Mouse (Mus musculus): ENCODE measurements around the gene Hcfc2.
A peak's percentile ranks its signal among the peaks of the same experiment; 100 is the strongest.

The Hcfc2 gene

GRCm38 (mm10) chr10:82741876-82742275, 45.9 kb downstream of the Hcfc2 start:
- DNase-seq, result no peak

DNA sequence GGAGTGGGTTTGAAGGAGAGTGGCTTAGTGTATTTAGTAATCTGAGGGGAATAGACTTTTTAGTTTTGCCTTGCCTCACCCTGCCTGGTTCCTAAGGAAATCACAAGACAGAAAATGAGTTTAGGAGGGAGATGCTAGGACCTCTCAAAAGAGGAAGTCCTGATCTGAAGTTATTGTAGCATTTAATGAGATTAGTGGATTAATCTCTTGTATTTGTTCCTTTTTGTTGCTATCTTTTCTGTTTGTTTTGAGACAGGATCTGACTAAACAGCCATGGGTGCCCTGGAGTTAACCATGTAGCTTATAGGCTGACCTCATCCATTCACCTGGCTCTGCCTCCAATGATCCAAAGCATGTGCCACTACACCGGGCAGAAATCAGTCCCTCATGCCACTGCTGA, 46.6 kb downstream of the Hcfc2 start:
- no peak for DNase-seq

DNA sequence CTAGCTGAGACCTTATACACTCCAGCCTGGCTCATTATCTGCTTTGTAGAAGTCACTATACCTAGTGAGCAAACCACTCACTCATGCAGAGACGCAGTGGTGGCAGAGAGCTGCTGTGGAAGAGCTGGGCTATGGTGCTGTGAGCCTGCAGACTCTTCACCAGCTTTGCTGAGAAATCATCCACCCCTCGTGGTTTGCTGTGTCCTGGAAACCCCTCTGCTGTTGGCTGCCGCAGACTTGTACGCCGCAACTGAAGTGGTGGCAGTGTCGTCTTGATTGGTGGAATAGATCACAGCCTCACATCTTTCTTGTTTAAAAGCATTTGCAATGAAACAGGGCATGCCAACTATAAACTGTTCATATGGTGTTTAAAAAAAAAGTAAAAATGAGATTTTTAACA, 48.3 kb downstream of the Hcfc2 start:
- no peak for DNase-seq

GRCm38 (mm10) chr10:82745301-82745700, 49.3 kb downstream of the Hcfc2 start:
- DNase-seq, result no peak

DNA sequence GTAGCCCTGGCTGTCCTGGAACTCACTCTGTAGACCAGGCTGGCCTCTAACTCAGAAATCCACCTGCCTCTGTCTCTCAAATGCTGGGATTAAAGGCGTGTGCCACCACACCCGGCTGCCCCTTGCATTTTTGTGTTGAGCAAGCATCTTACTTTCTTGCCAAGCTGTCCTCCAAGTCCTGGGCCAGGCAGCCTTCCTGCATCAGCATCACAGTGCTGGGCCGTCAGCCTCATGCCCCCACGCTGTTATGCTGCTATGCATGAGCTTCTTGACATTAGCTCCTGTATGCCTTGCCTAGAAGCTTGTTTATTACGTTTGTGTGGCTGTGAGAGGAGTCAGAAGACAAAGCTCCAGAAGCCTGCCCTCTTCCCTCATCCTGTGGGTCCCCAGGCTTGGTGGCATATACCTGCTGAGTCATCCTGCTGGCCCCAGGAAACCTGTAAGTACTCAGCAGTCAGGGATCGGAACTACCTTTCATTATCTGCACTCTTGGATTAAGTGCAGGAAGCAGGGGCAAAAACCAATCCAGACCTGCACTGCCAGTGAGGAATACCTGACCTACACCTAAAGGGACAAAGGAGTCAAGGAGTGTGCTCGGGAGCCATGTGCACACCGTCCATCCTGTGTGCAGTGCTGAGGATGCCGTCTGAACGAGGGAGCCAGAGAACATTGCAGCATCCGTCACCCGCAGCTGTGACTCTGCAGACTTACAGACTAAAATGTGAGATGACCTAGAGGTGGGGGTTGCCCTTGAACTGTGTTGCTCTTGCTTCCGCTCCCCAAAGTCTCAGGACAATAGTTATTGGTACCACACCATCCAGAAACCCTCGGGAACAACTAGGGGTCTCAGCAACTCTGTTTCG, 51.3 kb downstream of the Hcfc2 start:
- no peak for DNase-seq

- DNase-seq, result no peak
These were observed 54.8 kb downstream of the Hcfc2 start for GRCm38 (mm10) chr10:82750778-82751177.

GRCm38 (mm10) chr10:82752921-82753320, 57.0 kb downstream of the Hcfc2 start:
- DNase-seq, result no peak

DNA sequence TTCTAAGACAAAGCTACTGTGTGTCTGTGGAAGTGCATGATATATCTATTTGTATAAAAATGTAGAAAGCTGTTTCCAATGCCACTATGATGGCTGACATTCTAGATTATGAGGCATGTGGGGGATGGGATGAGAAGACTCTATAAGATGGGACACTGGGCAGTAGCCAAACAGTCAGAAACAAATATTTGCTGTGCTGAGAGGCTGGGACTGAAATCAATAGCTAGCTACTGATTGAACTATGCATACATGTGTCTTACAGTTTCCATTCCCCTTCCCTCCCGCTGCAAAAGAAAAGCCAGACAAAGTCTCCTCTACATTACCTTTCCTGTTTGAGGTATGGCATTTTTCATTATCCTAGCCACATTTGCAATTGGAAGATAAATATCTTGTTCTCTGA, 58.7 kb downstream of the Hcfc2 start:
- DNase-seq, result no peak

DNA sequence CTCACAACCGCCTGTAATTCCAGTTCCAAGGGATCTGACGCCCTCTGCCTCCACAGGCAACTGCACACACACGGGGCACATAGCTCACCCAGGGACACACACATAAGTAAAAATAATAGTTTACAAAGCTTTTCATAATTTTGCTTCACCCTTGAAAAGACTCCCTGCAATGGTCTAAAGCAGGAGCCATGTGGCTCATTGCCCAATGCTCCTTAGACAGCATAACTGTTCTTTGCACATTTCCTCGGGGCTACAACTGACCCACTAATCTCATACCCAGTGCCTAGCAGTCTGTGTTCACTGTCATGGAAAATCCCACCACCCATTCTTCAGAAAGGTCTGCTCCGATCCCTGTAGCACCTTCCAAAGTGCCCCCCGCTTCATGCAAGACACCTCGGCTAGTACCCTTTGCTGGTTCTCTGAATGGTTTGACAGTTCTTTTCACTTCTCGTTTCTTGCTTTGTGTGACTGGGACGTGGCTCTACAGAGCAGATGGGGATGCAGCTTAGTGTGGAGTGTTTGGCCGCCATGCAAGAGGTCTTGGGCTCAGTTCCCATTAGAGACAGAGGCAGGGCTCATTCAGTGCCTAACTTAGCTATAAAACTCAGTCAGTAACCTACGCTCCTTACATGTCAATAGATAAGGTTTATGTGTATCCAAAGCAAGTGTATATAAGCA, 59.4 kb downstream of the Hcfc2 start:
- DNase-seq, result no peak

- no peak for DNase-seq
These were observed 60.5 kb downstream of the Hcfc2 start for GRCm38 (mm10) chr10:82756466-82756865.

GRCm38 (mm10) chr10:82757341-82757740, 61.4 kb downstream of the Hcfc2 start:
- DNase-seq, result peak; percentile 20

GRCm38 (mm10) chr10:82758368-82758767, 62.4 kb downstream of the Hcfc2 start:
- DNase-seq, result no peak

- no peak for DNase-seq
These were observed 62.9 kb downstream of the Hcfc2 start for GRCm38 (mm10) chr10:82758878-82759277.

DNA sequence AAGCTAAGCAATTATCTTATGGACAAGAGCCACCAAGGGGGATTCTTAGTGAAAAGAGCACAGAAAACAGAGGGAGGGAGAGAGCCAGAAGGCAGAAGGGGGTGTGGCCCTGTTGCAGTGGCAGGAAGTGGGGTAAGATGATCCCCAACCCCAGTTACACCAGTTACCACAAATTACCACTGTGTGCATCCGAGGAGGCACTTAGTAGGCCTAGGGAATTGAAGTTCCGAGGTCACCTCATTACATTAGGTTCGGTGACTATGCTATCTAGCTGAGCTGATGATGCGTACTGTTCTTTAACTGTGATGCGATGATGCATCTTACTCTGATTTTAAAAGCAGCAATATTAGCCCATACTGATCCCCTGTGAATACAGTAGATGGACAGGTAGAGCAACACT, 63.7 kb downstream of the Hcfc2 start:
- no peak for DNase-seq

DNA sequence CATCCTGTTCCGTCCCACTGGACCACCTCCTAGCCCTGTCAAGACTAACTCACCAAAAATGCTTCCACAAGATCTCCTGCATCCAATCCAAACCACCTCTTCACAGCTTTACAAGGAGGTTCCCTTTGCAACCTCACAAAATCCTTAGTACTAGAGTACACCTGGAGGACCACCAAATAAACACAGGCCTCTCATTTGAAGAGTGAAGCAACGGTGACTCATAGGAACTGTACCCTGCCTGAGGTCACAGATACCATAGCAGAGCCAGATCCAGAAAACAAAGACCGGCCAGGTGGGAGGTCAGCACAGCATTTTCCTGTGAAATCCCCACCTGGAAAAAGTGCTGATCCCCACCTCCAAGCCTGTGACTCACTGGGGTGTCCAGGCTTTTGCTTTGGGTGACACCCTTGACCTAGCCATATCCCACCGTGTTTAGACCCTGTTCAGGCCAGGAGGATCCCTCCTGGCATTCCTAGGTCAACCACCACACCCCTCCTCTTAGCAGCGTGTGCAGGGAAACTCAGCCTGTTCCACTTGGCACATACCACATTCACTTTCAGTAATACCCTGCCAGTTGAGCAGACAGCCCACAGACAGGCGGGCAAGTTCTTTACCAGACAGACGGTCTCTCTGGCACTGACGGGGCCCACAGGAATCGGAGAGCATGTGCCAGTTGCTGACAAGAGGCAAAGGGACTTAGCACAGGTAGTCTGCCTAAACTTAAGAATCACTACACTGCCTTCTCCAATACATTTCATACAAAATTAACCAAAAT, 65.3 kb downstream of the Hcfc2 start:
- no peak for DNase-seq

GRCm38 (mm10) chr10:82762756-82763681, 67.1 kb downstream of the Hcfc2 start:
- peak; percentile 52 for DNase-seq

DNA sequence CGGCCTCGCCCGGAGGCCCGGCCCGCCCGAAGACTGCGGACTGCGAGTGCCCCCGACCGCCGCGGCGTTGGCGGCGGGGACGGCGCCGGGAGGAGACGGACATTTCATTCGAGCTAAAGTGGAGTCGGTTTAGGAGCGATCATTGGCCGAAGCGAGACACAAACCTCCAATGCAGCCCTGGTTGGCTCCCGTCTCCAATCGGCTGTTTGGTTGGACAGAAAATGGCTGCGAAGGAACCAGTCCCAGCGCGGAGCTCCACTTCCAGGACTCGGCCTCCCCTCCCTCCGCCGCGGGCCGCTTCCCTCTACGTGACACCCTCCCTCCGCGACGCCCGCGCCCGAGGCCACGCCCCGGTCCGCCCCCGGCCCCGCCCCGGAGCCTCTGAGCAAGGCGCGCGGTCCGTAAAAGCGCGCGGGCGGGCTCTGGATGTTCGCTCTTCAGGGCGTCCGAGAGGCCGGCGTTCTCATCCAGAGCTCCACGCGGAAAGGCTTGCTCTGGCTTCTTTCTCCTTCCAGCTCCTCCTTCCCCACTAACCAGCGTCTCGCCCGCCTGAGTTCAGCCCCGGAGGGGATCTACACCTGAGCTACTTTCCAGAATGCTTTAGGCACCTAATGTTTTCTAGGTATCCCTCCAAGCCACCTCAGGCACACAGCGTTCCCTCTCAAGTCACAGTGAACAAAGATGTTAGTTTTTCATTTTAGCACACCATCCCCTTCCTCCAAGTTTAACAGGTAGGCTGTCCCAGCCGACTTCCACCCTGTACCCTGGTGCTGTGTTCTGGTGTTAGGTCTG, 68.1 kb downstream of the Hcfc2 start, which contains the start of gene Nfyb:
Gene Nfyb, minus strand, starts transcription at position 305 of the 792 bp plus-strand sequence.
- peak; percentile 99 for DNase-seq

- peak; percentile 28 for DNase-seq
These were observed 72.9 kb downstream of the Hcfc2 start for GRCm38 (mm10) chr10:82768901-82769300.

DNA sequence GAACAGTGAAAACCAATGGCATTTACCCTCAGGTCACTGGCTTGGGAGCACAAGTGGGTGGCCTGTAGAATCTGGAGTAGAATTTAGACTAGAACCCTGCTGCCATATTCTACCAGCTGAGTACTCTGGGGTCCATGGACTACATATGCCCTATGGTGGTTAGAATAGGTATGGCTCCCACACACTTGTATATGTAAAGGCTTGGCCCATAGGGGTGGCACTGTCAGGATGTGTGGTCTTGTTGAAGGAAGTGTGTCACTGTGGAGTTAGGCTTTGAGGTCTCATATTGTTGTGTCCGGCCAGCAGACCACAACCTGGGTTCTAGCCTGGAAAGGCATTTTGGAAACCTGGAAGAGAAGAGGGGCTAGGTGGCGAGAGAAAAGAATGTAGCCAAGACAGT, 74.8 kb downstream of the Hcfc2 start:
- no peak for DNase-seq

GRCm38 (mm10) chr10:82771595-82772170, 75.7 kb downstream of the Hcfc2 start:
- DNase-seq, result no peak

- no peak for DNase-seq
These were observed 78.9 kb downstream of the Hcfc2 start for GRCm38 (mm10) chr10:82774841-82775240.
